Mouse (Mus musculus) leukemia stem cell, adult 10-12 weeks (primary cell): Measurements from ENCODE around the gene A630095E13Rik. TPM values are rescaled to one million over a fixed set of nuclear protein-coding genes. Genes with fewer than 3 reads are reported as not detected.

Source experiments
- polyA plus RNA-seq: library from polyadenylated mRNA; stranded (reverse); fragments of >175 nt; gene quantifications from 2 replicates; pipeline ENCODE4 v1.2.3, GENCODE M21; 2012; ENCODE audit warnings: low replicate concordance

The A630095E13Rik gene
- not detected in 2 replicates for polyA plus RNA-seq

GRCm38 (mm10) chr9:36643276-36643675 is at the start of gene A630095E13Rik:
TSS of gene A630095E13Rik (minus strand) at chr9:36643376.

GRCm38 (mm10) chr9:36692920-36693319 is 49.7 kb upstream of the A630095E13Rik start, which contains the start of gene Acrv1:
TSS of gene Acrv1 (plus strand) at chr9:36693220.

Other genes starting within 250 kb of the A630095E13Rik start
- not detected in 2 replicates for gene Gm7257, start 211.5 kb downstream of the A630095E13Rik start, polyA plus RNA-seq
- not detected in 2 replicates for gene Gm9513, start 167.7 kb downstream of the A630095E13Rik start, polyA plus RNA-seq
- gene Gm5615, start 101.4 kb downstream of the A630095E13Rik start, polyA plus RNA-seq: not detected in 2 replicates
- gene Gm17689, start 60.7 kb downstream of the A630095E13Rik start, polyA plus RNA-seq: not detected in 2 replicates
- gene Acrv1, start 49.8 kb upstream of the A630095E13Rik start, polyA plus RNA-seq: not detected in 2 replicates
- gene Chek1, start 83.7 kb upstream of the A630095E13Rik start, polyA plus RNA-seq: 0.80 and 2.7 TPM in 2 replicates
- gene Stt3a, start 124.3 kb upstream of the A630095E13Rik start, polyA plus RNA-seq: 0.50 and 4.1 TPM in 2 replicates
- gene Ei24, start 154.0 kb upstream of the A630095E13Rik start, polyA plus RNA-seq: 36.1 and 52.7 TPM in 2 replicates
- not detected in 2 replicates for gene Fez1, start 178.5 kb upstream of the A630095E13Rik start, polyA plus RNA-seq